In the genomic region with DNA sequence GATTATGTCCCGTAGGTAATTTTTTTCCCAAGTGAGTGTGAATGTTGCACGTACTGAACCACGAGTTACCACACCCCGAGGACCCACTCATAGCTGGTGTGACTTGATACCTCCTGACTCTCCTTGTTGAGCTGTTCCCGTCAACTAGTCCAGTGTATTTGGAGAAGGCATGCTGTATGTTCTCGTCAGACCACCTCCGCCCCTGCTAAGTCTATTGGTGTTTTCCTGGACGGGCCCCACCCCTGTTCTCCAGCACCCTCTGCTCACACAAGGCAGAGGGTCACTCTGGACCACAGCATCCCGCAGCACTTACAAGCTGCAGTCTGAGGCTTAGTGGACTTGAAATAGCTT, we compare ENCODE assay signal across 13 mouse cellular contexts.
A peak's percentile ranks its signal among the peaks of the same experiment; 100 is the strongest.
DNase-seq lines count a peak whose midpoint lies in the region; ATAC-seq lines count a peak whose summit lies in the region.
"Had no signal": no experiment of that assay in that cellular context is flagged by ENCODE, and none has a peak within 500 bp of the region (broad histone marks: within the 10 kb centered on the region; RNA-seq: fewer than 3 reads in every experiment).

No protein-coding gene starts in this region.

- ATAC-seq in heart, embryonic 16.5 days (replicated peaks; ENCODE audit: extremely low read depth, insufficient read depth, low FRiP score) = peak; percentile 75
- peak; percentile 44; the same call in 1 of the 2 replicates for ATAC-seq in lung, embryonic 16.5 days (ENCODE audit: low read depth)
- ATAC-seq in monocyte, adult 5-6 weeks (replicated peaks; ENCODE audit: insufficient number of reproducible peaks, low FRiP score, low TSS enrichment, poor library complexity, severe bottlenecking) = no peak
- ATAC-seq: liver, embryonic 12.5 days had no signal

- WGBS in heart, embryonic 16.5 days = 35% methylated on average over 9 of the region's 9 CpGs
- WGBS in lung, embryonic 16.5 days = 45% methylated on average over 9 of the region's 9 CpGs

- H3K9me3 ChIP-seq in heart, embryonic 16.5 days (replicated peaks; ENCODE audit: control insufficient read depth, low read length) = no peaks in the 10 kb centered on the region
- 0 out of 2 replicates have a peak, but pooled peaks cover 2% of the 10 kb centered on the region for H3K9me3 ChIP-seq in lung, embryonic 16.5 days (ENCODE audit: control insufficient read depth, low read length)
- H3K9me3 ChIP-seq: liver, embryonic 12.5 days had no signal

- H3K4me3 ChIP-seq in heart, embryonic 16.5 days (ENCODE audit: low read length) = no peak overlapping the region
- no peak overlapping the region for H3K4me3 ChIP-seq in lung, embryonic 16.5 days (ENCODE audit: low read length)
- H3K4me3 ChIP-seq: left cerebral cortex, adult 2 months; liver, embryonic 12.5 days had no signal

- H3K9ac ChIP-seq in heart, embryonic 16.5 days (ENCODE audit: low read length) = peak overlapping the region; percentile 3; the same call in 1 of the 2 replicates
- peak overlapping the region; percentile 15; the same call in 1 of the 2 replicates for H3K9ac ChIP-seq in lung, embryonic 16.5 days (ENCODE audit: low read length)
- H3K9ac ChIP-seq: hindbrain, embryonic 14.5 days; liver, embryonic 12.5 days had no signal

- intact Hi-C loops in heart, postnatal 14 days (cut with DNase I) = no loop called here

- H3K4me1 ChIP-seq in heart, embryonic 16.5 days (ENCODE audit: control insufficient read depth, insufficient read depth, low read length) = peaks cover 5% of the 10 kb centered on the region
- peaks cover 9% of the 10 kb centered on the region; the same call in 1 of the 2 replicates for H3K4me1 ChIP-seq in lung, embryonic 16.5 days (replicated peaks; ENCODE audit: control insufficient read depth, insufficient read depth, low read length)
- H3K4me1 ChIP-seq: liver, embryonic 12.5 days had no signal

- H3K36me3 ChIP-seq in heart, embryonic 16.5 days (ENCODE audit: control insufficient read depth, insufficient read depth) = no peaks in the 10 kb centered on the region
- no peaks in the 10 kb centered on the region for H3K36me3 ChIP-seq in lung, embryonic 16.5 days (ENCODE audit: control insufficient read depth, insufficient read depth, low read length)
- H3K36me3 ChIP-seq: liver, embryonic 12.5 days had no signal

- H3K27me3 ChIP-seq in heart, embryonic 16.5 days (ENCODE audit: control insufficient read depth, insufficient read depth, low read length) = no peaks in the 10 kb centered on the region
- no peaks in the 10 kb centered on the region for H3K27me3 ChIP-seq in lung, embryonic 16.5 days (ENCODE audit: control insufficient read depth, insufficient read depth, low read depth, low read length)
- H3K27me3 ChIP-seq: liver, embryonic 12.5 days had no signal

- peak overlapping the region; percentile 66 for H3K27ac ChIP-seq in heart, embryonic 16.5 days (ENCODE audit: low read length)
- H3K27ac ChIP-seq in lung, embryonic 16.5 days (ENCODE audit: low read length) = peak overlapping the region; percentile 11; the same call in 1 of the 2 replicates
- H3K27ac ChIP-seq: hindbrain, embryonic 14.5 days; left cerebral cortex, adult 2 months; liver, embryonic 12.5 days had no signal

- DNase-seq in heart, adult 18-20 months = peak; percentile 1 to 14
- DNase-seq in heart, postnatal 14 days = no peak
- peak; percentile 45 for DNase-seq in fibroblast of lung, adult 2 months (ENCODE audit: low read depth)
- no peak for DNase-seq in layer of hippocampus, adult 9-10 months (ENCODE audit: low spot score)
- DNase-seq: cerebellum, adult 9-11 months; kidney, postnatal 25 days; thymus, adult 2 months had no signal

- H3K4me2 ChIP-seq in heart, embryonic 16.5 days (ENCODE audit: low read depth, low read length) = peak overlapping the region; percentile 33; the same call in 1 of the 2 replicates
- no peak overlapping the region for H3K4me2 ChIP-seq in lung, embryonic 16.5 days (ENCODE audit: low read depth, low read length)
- H3K4me2 ChIP-seq: hindbrain, embryonic 14.5 days; liver, embryonic 12.5 days had no signal

Comparison
In these comparisons a context has a peak if more than half of its experiments do, and no peak if none do; other contexts are left out.
1. DNase-seq: peak in heart, adult 18-20 months (2 of 2) and fibroblast of lung, adult 2 months (single experiment); none in heart, postnatal 14 days (0 of 2) and layer of hippocampus, adult 9-10 months (single experiment).